Mouse (Mus musculus): Measurements from ENCODE around the gene Bzw2.

DNA sequence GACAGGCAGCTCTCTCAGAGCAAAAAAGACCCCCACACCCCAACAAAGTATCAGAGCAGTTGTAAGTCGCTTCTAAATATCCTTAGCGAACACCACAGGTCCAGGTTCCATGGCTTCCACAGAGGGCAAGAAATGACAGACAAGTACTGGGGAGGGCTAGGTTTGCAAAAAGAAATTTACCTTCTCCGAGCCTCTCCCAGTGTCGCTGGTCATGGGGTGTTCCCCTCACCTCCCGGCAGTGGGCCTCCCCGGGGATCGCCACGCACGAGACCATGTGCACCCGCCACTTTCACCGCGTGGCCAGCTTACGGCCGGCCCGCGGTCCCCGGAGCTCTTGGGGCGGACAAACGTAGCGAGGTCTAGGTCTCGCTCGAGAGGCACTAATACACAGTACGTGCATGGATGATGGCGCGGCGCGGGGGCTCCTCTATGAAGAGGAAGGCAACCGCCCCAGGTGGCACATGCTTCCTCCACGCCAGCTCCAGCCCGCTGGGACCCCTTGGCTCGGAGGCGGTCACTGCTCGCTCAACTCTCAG lies 1.7 kb downstream of the Bzw2 start:
- TF ChIP-seq CTCF (IDR thresholded peaks at IDR 0.05), result no peak
- TF ChIP-seq EP300 (IDR thresholded peaks at IDR 0.05), result no peak
